Mouse (Mus musculus) hindbrain, embryonic 12.5 days (tissue): ENCODE data around the gene Mapkapk2. TPM values are rescaled to one million over a fixed set of nuclear protein-coding genes. Genes with fewer than 3 reads are reported as not detected.
A peak's percentile ranks its signal among the peaks of the same experiment; 100 is the strongest.

ENCODE experiments used
- ATAC-seq: fragments of 200-750 bp; cut with Nextera tagmentation; 2 replicates; pipeline ENCODE4 v1.8.0; 2017; ENCODE audit warnings: moderate TSS enrichment; ENCODE audit not compliant: low FRiP score
- H3K27ac ChIP-seq: fragments of 300-500 bp; sonication (generic); 2 replicates; pipeline ENCODE4 v1.5.1; 2016; ENCODE audit warnings: mild to moderate bottlenecking
- H3K27me3 ChIP-seq: fragments of 300-500 bp; sonication (generic); 2 replicates; pipeline ENCODE4 v1.6.1; 2016; ENCODE audit warnings: mild to moderate bottlenecking
- H3K36me3 ChIP-seq: fragments of 300-500 bp; sonication (generic); 2 replicates; pipeline ENCODE4 v1.6.1; 2016; ENCODE audit warnings: mild to moderate bottlenecking
- H3K4me1 ChIP-seq: fragments of 300-500 bp; sonication (generic); 2 replicates; pipeline ENCODE4 v1.6.1; 2016
- H3K4me2 ChIP-seq: fragments of 300-500 bp; sonication (generic); replicated peaks from 2 replicates; pipeline ENCODE4 v1.6.1; 2016; ENCODE audit warnings: mild to moderate bottlenecking
- H3K4me3 ChIP-seq: fragments of 300-500 bp; sonication (generic); 2 replicates; pipeline ENCODE4 v1.5.1; 2016; ENCODE audit warnings: mild to moderate bottlenecking
- H3K9ac ChIP-seq: fragments of 300-500 bp; sonication (generic); 2 replicates; pipeline ENCODE4 v1.6.1; 2016; ENCODE audit warnings: mild to moderate bottlenecking, moderate library complexity
- H3K9me3 ChIP-seq: fragments of 300-500 bp; sonication (generic); replicated peaks from 2 replicates; pipeline ENCODE4 v1.6.1; 2016; ENCODE audit warnings: mild to moderate bottlenecking
- whole genome bisulfite sequencing: fragments of 180-500 bp; shearing (Covaris S2); methylation state at CpG from one replicate; pipeline ENCODE4 v1.1.7; 2016; 5-methylcytosine and 5-hydroxymethylcytosine counted together
- polyA plus RNA-seq: library from polyadenylated mRNA; unstranded; fragments of >200 nt; fragmentation: Nextera tagmentation; extraction: Ambion mirVana; gene quantifications from 2 replicates; pipeline ENCODE4 v1.2.1, GENCODE M21; 2016

Mapkapk2 gene
- polyA plus RNA-seq, 1 experiment from 2014 or later, result 50.3 TPM

DNA sequence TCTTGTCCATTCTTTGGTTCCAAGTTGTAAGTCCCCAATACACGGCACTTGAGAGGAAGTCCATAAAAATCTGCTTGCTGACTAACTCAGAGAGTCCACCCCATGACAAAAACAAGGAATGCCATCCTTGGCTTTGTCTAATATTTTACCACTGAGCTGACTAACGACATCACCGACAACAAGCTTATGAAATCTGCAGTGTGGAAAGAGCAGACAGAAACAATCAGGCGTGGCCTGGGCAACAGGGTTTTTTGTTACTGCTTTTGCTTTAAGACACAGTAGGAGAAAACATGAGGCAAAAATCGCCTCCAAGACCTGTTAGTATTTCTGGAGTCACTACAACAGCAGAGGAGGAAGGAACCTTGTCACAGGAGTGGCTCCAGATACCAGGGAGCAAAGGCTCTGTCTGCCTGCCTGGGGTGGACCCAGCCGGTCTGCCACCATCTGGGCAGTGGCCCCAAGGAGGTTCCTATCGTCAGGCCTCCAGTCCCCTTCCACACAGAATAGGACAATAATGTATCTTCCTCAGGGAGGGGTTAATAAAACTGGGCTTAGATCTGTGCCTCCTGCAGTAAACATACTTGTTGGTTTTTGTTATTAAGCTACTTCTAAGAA, 25.1 kb downstream of the Mapkapk2 start:
- 88% methylated on average over 7 of the region's 7 CpGs for WGBS
- Histone ChIP-seq H3K9me3 (0 out of 2 replicates have a peak, but pooled peaks cover 4% of the 10 kb centered on the region), H3K9ac (no peak overlapping the region), H3K27me3 (no peaks in the 10 kb centered on the region), H3K4me3 (no peak overlapping the region), H3K4me1 (peaks cover 26% of the 10 kb centered on the region), H3K4me2 (no peak overlapping the region), H3K36me3 (no peaks in the 10 kb centered on the region), H3K27ac (no peak overlapping the region)
- ATAC-seq, result no peak

DNA sequence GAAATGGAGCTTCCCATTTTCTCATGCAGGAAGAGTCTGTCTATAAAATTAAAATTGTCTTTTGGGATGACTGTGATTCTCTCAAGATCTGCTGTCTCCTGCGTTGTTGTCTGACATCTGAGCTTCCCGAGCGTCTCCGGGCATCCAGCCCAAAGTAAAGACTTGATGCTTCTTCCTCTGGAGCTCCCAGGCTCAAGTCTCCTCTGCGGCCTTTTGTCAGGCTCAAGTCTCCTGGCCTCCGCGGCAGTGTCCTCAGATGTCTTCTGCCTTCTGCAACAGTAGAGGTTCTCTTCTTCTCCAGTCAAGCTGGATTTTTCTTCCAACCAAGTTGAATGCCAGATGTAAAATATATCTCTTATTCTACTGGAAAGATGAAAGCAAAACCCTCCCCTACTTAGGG, 28.6 kb downstream of the Mapkapk2 start:
- Histone ChIP-seq H3K27ac (no peak overlapping the region), H3K27me3 (no peaks in the 10 kb centered on the region), H3K4me1 (peaks cover 17% of the 10 kb centered on the region), H3K36me3 (no peaks in the 10 kb centered on the region), H3K4me3 (no peak overlapping the region), H3K9ac (no peak overlapping the region), H3K4me2 (no peak overlapping the region), H3K9me3 (no peaks in the 10 kb centered on the region)
- WGBS, result 93% methylated on average over 7 of the region's 7 CpGs
- ATAC-seq, result no peak

DNA sequence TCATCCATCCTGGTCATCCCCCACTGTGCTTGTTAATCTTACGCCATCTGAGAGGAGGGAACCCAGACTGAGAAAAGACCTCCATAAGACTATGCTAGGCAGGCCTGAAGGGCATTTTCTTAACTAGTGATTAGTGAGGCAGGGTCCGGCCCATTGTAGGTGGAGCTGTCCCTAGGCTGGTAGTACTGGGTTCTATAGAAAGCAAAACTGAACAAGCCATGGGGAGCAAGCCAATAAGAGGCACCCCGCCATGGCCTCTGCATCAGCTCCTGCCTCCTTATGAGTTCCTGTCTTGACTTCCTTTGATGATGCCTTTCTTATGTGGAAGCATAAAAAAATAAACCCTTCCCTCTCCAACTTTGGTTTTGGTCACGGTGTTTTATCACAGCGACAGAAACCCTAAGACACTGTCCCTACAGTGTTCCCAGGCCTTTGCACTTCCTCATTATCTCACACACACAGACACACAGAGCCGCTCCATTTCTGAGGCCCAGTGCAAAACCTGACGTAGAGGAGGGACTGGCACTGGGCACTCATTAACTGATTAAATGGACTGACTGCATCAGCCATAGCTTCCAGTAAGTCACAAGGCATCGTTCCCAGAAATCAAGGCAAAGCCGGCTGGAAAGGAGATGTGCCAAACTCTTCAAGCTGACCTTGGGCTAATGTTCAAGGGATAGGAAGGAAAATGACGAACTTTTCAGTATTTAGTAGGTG, 29.5 kb downstream of the Mapkapk2 start:
- no peak for ATAC-seq
- no peak overlapping the region for H3K4me2 ChIP-seq
- no peaks in the 10 kb centered on the region for H3K36me3 ChIP-seq
- 91% methylated on average over 10 of the region's 10 CpGs for WGBS
- no peaks in the 10 kb centered on the region for H3K27me3 ChIP-seq
- H3K9ac ChIP-seq, result no peak overlapping the region
- H3K4me3 ChIP-seq, result no peak overlapping the region
- H3K4me1 ChIP-seq, result peaks cover 19% of the 10 kb centered on the region
- no peaks in the 10 kb centered on the region for H3K9me3 ChIP-seq
- H3K27ac ChIP-seq, result no peak overlapping the region

DNA sequence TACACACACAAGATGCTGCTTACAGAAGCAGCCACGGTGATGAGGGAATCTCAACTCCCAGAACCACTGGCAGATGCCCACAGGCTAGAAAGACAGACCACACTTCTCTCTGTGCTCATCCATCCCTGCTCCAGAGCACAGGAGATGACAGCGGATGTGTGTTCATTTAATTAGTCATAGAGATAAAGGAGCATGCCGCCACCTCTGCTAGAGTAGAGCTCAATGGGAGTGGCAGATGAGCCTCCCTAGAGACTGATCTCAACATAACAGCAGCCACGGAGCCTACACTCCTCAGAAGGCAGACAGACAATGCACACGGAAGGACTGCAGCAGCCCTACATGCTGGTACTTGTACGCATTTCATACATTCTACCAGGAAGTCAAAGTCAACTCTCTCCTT, 33.4 kb downstream of the Mapkapk2 start:
- Histone ChIP-seq H3K9me3 (no peaks in the 10 kb centered on the region), H3K4me3 (no peak overlapping the region), H3K27ac (0 out of 2 replicates have a peak overlapping the region, but pooled peaks have one; percentile 23), H3K4me1 (peaks cover 41% of the 10 kb centered on the region), H3K4me2 (no peak overlapping the region), H3K36me3 (no peaks in the 10 kb centered on the region), H3K27me3 (no peaks in the 10 kb centered on the region), H3K9ac (no peak overlapping the region)
- 53% methylated on average over 6 of the region's 6 CpGs for WGBS
- peak; percentile 45 for ATAC-seq

DNA sequence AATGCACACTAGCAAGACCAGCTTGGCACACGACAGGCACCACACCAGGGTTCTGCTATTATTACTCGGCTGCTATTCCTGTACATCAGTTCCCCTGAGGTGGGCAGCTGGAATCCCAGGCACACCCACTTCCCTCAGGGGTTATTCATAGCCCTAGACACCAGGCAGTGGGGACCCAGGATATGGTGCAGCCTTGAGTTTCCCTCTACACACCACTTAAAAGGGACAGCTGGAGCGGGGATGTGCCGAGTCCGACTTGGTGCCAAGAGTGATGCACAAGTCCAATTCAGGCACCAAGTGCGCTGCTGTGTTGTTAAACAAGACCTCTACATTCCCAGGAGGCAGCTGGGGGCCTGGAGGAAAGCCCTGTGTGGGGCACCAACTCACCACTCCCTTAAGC, 34.8 kb downstream of the Mapkapk2 start:
- Histone ChIP-seq H3K27ac (no peak overlapping the region), H3K4me1 (peaks cover 52% of the 10 kb centered on the region), H3K9ac (no peak overlapping the region), H3K4me3 (no peak overlapping the region), H3K9me3 (no peaks in the 10 kb centered on the region), H3K27me3 (no peaks in the 10 kb centered on the region), H3K36me3 (peaks cover under 1% of the 10 kb centered on the region), H3K4me2 (no peak overlapping the region)
- WGBS, result 76% methylated on average over 6 of the region's 6 CpGs
- no peak for ATAC-seq

DNA sequence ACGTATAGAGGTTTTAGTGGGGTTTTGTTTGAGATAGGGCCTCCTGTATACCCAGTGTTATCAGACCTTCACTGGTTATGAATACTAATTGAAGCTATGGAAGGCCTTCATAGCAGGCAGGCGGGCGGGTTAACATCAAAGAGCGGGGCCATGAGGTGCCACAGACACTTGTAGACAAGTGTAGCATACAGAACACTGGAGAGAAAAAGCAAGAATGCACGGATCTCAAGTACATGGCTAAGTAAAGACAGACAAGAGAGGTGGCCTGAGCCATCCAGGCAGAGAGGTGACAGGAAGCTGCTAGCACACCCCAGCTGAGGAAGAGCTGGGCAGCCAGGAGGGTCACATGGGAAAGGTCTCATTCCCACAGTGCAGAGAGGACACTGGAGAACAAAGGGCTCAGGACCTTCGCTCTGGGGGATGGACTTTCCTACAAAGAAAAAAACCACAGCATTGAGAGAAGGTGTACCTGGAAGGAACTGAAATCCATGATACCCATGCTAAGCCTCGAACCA, 35.8 kb downstream of the Mapkapk2 start:
- 79% methylated on average over 7 of the region's 7 CpGs for WGBS
- Histone ChIP-seq H3K27me3 (no peaks in the 10 kb centered on the region), H3K4me3 (no peak overlapping the region), H3K9me3 (no peaks in the 10 kb centered on the region), H3K36me3 (peaks cover 9% of the 10 kb centered on the region), H3K4me2 (no peak overlapping the region), H3K27ac (no peak overlapping the region), H3K9ac (no peak overlapping the region), H3K4me1 (peaks cover 52% of the 10 kb centered on the region)
- no peak for ATAC-seq

DNA sequence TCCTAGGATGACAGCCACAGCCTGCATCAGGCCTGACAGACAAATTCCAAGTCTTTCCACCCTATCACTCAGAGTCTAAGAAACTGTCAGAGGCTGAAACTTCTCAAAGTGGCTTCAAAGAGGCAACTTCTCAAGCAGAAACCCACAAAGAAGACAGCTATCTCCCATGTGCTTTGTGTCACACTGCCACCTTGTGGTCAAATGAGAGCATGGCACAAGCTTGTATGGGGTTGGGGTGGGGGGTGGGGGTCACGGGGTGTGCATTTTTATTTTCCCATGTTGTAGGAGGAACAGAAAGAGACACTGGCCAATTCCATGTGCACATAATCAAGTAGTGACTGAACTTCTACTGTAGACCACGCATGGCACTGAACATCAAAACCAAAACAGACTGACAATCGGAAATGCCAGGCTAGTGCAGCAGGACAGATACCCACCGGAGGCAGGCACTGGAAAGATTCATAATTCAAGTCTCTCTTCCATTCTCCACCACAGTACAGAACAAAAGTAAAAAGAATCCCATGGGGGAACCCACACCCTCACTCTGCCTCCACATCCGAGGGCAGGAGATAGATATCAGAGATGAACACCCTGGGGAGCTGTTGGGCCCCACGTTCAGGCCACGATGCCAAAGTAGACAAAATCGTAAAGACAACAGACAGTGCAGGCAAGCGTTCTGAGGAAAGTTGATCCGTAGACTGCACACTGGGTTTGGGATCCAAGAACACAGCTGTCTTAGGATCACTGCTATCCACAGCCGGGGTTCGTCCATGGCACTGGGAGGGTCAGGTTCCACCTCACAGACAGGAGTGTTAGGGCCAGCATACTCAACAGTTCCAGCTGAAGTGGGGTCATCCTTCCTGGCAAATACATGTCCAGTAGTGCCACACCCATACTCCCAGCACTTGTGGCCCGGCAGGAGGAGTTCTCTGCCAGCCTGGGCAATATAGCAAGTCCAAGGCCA, 37.1 kb downstream of the Mapkapk2 start:
- Histone ChIP-seq H3K27me3 (no peaks in the 10 kb centered on the region), H3K9ac (no peak overlapping the region), H3K4me3 (no peak overlapping the region), H3K27ac (no peak overlapping the region), H3K9me3 (no peaks in the 10 kb centered on the region), H3K36me3 (peaks cover 22% of the 10 kb centered on the region), H3K4me2 (no peak overlapping the region), H3K4me1 (peaks cover 52% of the 10 kb centered on the region)
- 69% methylated on average over 13 of the region's 13 CpGs for WGBS
- no peak for ATAC-seq

DNA sequence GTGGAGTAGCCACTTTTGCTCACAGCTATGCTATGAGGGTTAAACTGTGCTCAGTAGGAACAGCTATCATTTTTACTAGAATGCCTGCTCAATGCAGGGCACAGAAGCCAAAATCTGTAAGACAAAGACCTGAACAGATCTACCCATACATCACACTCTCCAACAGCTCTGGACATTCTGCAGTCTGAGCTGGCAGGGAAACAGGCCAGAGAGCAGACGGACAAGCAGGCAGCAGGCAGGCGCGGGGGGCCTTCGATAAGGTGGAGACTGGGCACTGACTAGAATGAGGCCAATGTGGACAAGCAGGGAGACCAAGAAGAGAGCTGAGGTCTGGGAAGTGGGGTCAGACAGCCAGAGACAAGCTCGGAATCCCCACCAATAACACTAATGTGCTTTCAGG, 37.8 kb downstream of the Mapkapk2 start:
- H3K4me3 ChIP-seq, result no peak overlapping the region
- H3K9ac ChIP-seq, result no peak overlapping the region
- no peak overlapping the region for H3K4me2 ChIP-seq
- H3K36me3 ChIP-seq, result peaks cover 29% of the 10 kb centered on the region
- H3K27ac ChIP-seq, result no peak overlapping the region
- WGBS, result 90% methylated on average over 5 of the region's 5 CpGs
- no peaks in the 10 kb centered on the region for H3K27me3 ChIP-seq
- H3K4me1 ChIP-seq, result peaks cover 51% of the 10 kb centered on the region
- no peaks in the 10 kb centered on the region for H3K9me3 ChIP-seq
- ATAC-seq, result no peak

DNA sequence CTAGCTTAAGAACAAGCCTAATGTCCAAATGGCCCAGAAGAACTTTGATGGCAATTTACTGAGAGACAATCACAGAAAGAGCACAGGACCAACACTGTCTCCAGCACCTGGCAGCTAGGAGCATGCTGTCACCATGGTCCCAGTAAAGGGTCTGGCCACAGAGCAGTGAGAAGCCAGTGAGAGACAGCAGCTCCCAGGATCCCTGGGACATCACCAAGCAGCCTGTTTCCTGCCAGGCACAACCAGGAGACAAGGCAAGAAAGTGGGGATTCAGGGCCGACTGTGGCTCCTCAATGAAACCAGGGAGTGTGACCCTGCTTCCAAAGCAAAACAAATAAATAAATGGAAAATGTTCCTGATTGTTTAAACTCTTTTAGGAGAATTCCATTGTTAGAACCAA, 38.2 kb downstream of the Mapkapk2 start:
- Histone ChIP-seq H3K9me3 (no peaks in the 10 kb centered on the region), H3K27me3 (no peaks in the 10 kb centered on the region), H3K4me1 (peaks cover 47% of the 10 kb centered on the region), H3K27ac (no peak overlapping the region), H3K36me3 (peaks cover 33% of the 10 kb centered on the region), H3K9ac (no peak overlapping the region), H3K4me2 (no peak overlapping the region), H3K4me3 (no peak overlapping the region)
- 55% methylated on average over 1 of the region's 1 CpGs for WGBS
- ATAC-seq, result no peak

DNA sequence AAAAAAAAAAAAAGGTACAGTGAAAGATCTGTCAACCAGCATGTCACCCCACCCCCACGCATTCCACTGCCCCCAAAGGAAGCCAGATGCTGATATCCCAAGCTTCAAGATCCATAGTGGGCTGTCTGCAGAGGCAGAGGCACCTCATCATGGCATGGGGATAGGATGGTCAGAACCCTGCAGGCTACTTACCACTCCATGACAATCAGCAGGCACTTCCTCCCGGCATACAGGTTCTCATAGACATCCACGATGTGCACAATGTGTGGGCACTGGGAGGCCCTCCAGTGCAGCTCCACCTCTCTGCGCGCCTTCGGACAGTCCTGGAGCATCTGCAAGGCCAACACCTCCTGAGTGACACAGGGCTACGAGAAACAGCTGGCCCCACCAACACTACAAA, 39.2 kb downstream of the Mapkapk2 start:
- Histone ChIP-seq H3K9ac (no peak overlapping the region), H3K4me3 (no peak overlapping the region), H3K4me2 (no peak overlapping the region), H3K4me1 (peaks cover 42% of the 10 kb centered on the region), H3K36me3 (peaks cover 38% of the 10 kb centered on the region), H3K27ac (no peak overlapping the region), H3K9me3 (no peaks in the 10 kb centered on the region), H3K27me3 (no peaks in the 10 kb centered on the region)
- 69% methylated on average over 7 of the region's 7 CpGs for WGBS
- no peak for ATAC-seq

DNA sequence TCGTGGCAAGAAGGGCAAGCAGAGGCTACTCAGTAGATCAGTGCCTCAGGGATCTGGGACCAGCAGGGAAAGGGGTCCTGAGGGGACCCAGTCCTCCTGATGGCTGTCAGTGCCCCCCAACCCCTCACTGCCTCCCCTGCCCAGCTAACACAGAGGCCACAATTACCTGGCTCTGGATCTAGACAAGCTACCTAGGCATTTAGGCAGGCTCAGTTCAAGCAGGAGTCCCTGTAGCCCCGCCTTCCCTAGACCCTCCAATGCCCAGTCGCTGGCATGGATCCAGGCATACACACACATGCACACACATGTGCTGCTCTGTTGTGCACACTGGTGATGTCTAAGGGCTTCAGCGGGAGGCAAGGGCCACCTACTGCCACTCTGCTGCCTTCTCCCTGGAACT, 43.4 kb downstream of the Mapkapk2 start:
- H3K4me1 ChIP-seq, result peaks cover 33% of the 10 kb centered on the region
- no peak overlapping the region for H3K4me2 ChIP-seq
- no peak overlapping the region for H3K4me3 ChIP-seq
- WGBS, result 87% methylated on average over 4 of the region's 4 CpGs
- ATAC-seq, result no peak
- peaks cover 38% of the 10 kb centered on the region for H3K36me3 ChIP-seq
- no peaks in the 10 kb centered on the region for H3K27me3 ChIP-seq
- no peak overlapping the region for H3K27ac ChIP-seq
- H3K9me3 ChIP-seq, result no peaks in the 10 kb centered on the region
- H3K9ac ChIP-seq, result no peak overlapping the region

DNA sequence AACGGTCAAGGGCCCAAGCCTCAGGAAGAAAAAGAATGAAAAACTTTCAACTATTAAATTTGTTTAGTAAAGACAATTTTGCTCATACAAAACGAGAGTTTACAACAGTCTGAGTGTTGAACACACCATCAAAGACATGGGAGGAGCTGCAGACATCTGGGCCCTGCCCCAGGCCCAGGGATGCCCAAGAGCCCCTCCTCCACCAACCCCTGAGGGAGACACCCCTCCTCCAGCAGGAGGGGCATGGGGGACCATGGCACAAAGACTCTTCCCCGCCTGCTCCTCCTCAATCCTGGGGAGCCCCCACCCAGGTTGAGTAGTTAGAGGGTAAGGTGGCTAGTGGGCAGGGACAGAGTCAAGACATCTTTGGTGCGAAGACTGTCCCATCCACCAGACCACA, 44.0 kb downstream of the Mapkapk2 start:
- H3K9me3 ChIP-seq, result no peaks in the 10 kb centered on the region
- ATAC-seq, result peak; percentile 36; the same call in 1 of the 2 replicates
- H3K4me2 ChIP-seq, result no peak overlapping the region
- H3K9ac ChIP-seq, result no peak overlapping the region
- H3K27ac ChIP-seq, result no peak overlapping the region
- H3K4me1 ChIP-seq, result peaks cover 28% of the 10 kb centered on the region
- 70% methylated on average over 4 of the region's 4 CpGs for WGBS
- H3K4me3 ChIP-seq, result no peak overlapping the region
- no peaks in the 10 kb centered on the region for H3K27me3 ChIP-seq
- H3K36me3 ChIP-seq, result peaks cover 38% of the 10 kb centered on the region
